Mouse (Mus musculus) c-Kit-negative CD71-positive TER-119-positive erythroid progenitor cells, embryonic 14.5 days (primary cell): Measurements from ENCODE around the gene C77080.

ENCODE experiments used
- DNase-seq: peaks from one replicate; pipeline ENCODE4 v3.0.0-alpha.2; 2013; ENCODE audit warnings: low read depth, low spot score

The C77080 gene

DNA sequence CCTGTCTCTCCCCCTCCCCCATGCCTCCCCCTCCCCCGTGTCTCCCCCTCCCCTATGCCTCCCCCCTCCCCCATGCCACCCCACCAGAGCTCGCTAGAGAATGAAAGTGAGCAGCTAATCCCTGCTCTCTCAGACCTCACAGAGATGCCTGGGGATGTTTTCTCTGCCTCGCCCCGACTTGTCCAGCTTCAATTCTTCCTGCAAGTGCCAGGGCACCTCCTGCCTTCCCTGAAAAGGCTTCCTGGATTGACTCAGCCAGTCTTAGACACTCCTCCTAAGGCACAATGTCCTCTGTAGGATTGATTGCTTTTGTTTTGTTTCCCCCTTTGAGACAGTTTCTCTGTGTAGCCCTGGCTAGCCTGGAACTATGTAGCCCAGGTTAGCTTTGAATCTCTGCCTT is at the start of gene C77080:
C77080 (minus strand) TSS at position 209 of the 400 bp plus-strand sequence.
- no peak for DNase-seq

DNA sequence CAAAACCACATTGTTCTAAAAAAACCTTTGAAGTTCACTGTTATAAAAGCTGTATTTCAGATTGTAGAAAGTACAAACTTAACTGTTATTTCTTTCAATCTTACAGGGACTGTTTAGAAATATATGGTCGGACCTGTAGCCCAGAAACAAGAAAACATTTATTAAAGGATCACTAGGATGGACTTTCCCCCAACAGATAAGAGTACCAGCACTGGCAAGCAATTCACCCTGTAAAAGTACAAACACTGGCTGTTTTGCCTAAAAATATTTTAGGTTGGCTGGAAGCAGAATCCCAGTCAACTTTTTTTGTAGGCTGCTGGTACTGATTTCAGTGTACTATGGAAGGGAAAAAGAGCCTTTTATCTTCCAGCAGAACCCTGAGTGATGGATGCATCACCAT is 46.7 kb upstream of the C77080 start:
- DNase-seq: no peak

DNA sequence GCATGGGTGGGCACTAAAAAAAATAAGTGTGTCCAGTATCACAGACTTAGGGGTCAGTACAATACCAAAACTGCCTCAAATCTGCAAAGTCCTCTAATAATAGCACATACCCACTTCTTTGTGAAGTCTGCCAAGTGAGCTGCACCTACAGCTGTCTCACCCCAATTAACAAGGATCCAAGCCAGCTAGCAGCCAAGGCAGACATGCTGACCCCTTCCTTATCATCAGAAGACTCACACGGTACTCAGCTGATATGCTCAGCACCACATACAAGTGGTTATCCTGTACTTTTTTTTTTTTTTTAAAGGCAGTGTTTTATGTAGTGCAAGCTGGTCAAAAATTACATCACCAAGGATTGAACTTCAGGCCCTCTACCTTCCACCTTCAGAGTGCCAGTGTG is 43.1 kb upstream of the C77080 start:
- DNase-seq: no peak

DNA sequence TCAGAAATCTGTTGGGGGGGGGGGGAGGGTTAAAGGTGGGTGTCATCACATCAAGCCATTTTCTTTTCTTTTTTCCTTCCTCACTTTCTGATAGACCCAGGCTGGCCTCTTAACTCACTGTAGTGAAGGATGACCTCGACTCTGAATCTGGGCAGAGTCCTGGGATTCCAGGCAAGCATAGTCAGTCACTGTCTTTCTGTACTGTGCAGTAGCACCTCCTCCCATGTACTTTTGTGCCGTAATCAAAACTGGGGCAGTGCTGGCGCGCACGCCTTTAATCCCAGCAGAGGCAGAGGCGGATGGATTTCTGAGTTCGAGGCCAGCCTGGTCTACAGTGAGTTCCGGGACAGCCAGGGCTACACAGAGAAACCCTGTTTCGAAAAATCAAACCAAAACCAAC is 42.6 kb upstream of the C77080 start:
- no peak for DNase-seq

DNA sequence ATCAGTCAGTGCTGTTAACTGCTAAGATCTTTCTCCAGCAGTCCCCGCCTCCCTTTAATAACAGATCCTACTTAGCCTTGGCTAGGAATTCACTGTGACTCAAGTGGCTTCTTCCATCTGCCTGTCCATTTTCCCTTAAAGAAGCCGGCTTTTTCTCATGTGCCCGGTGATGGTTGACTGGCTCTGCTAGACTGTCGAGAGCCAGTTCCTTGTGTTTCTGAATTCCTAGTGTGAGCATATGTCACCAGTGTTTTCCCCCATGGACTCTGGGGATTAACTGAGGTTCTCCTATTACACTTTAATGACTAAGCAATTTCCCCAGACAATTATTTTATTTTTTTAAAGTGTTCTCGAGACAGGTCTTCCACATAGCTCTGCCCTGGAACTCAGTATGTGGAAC is 42.2 kb upstream of the C77080 start:
- DNase-seq: no peak

DNA sequence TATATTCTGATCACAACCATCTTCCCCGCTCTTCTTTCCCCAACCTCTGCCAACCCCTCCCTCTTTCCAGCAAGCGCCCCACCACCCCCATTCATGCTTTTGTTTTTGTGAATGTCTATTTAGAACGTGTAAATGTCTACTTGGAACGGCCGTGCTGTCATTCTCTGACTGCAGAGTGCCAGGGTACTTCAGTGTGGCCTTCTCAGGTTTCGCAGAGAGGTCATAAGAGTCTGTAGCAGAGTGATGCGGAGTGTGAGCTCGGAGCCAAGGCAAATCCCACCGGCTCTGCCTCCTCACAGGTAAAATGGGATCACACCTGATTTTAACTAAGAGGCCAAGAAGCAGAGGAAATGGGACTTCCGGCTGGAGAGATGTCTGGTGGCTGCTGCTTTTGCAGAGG is 37.9 kb upstream of the C77080 start:
- no peak for DNase-seq

DNA sequence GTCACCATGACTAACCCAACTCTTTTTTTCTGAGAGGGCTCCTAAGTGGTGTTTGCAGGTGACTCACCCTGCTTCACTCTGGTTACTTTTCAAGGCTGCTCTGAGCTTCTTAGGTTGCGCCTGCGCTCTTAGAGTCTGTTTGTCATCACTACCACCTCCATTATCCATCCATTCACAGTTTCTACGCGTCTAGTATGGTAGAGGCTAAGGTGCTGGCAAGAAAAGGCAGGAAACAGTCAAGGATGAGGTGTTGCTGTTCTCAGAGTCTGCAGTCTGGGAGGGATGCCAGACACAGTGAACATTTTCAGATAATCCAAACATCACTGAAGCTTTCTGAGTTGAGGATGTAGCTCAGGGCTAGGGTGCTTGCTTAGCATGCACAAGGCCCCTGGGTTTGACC is 36.5 kb upstream of the C77080 start:
- DNase-seq: no peak

DNA sequence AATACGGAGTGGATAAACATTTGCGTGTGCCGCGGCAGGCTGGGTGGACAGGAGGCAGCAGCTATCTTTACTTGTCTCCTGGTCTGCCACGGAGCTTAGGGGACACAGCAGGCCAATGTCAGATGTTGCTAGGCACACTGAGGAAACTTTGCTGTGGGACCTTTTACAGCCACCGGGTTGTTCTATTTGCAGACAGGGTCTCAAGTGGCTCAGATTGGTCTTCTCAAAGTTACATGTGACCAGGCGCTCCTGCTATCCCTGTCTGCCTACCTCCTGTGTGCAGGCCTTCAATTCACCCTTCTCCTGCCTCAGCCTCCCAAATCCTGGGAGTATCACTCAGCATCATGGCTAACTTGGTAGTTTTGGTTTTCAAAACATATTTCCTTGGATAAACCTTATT is 34.9 kb upstream of the C77080 start:
- no peak for DNase-seq

DNA sequence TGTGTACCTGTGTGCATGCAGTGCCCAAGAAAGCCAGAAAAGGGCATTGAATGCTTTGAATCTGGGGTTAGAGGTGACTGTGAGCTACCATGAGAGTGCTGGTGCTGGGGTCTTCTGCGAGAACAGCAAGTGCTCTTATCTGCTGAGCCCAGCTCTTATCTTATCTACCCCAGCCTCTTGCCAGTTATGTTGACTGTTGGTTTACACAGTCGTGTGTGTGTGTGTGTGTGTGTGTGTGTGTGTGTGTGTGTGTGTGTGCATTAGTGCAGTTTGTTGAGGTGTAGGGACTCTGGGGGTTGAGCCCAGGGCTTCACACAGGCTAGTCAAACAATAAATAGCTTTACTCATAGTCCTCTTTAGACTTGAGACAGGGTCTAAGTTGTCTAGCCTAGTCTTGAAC is 34.0 kb upstream of the C77080 start:
- DNase-seq: no peak

DNA sequence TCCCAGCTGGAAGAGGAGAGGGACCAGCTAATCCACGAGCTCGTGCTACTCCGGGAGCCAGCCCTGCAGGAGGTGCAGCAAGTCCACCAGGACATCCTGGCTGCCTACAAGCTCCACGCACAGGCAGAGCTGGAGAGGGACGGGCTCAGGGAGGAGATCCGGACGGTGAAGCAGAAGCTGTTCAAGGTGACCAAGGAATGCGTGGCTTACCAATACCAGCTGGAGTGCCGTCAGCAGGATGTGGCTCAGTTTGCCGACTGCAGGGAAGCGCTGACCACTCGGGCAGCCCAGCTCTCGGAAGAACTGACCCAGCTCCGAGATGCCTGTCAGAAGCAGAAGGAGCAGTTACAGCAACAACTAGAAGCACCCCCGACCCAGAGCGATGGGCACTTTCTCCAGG is 32.5 kb upstream of the C77080 start:
- DNase-seq: no peak

DNA sequence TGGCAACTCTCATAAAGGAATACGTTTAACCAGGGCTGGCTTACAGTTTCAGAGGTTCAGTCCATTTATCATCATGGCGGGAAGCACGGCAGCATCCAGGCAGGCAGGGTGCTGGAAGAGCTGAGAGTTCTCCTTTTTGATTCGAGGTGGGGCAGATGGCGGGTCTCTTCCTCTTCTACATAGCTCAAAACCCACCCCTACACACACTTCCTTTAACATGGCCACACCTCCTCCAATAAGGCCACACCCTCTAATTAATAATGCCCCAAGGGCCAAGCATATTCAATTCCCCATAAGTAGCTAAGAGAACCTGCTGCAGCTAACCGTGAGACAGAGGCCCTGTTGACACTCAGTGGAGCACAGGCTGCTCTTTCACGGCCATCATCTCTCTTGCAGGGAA is 31.6 kb upstream of the C77080 start:
- no peak for DNase-seq

DNA sequence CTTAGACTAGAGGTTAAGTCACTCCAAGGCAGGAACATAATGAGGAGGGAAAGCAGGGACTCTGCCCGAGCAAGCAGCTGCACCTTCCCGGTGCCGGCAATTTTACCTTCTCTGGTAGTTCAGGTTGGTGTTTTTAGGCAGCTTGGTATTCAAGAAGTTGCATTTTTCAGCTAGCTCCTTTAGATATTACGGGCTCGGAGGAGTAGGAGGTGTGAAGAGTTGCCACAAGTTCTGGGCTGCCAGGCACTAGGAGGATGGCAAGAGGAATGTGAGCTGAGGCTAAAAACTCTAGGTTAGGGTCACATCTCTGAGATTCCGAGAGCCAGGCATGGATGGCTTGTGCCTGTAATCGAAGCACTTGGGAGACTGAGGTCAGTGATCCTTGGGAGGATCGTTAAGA is 28.5 kb upstream of the C77080 start:
- no peak for DNase-seq

DNA sequence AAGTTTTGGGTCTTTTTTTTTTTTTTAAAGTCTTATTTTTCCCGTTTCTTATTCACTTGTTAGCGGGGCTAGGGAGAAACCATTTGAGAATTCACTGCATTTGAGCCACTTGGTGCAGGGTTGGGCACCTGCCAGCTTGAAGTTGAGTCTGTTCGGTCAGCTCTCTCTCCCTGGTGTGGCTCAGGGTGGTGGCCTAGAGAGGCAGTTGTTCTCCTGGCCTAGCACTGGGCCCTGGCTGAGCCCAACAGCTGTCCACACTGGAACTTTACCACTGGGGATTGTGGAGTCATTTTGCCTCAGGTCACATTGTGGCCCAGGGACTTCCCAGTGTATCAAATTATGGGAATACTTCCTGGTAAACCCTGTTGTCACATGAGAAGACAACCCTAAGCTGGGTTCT is 26.9 kb upstream of the C77080 start:
- DNase-seq: no peak

DNA sequence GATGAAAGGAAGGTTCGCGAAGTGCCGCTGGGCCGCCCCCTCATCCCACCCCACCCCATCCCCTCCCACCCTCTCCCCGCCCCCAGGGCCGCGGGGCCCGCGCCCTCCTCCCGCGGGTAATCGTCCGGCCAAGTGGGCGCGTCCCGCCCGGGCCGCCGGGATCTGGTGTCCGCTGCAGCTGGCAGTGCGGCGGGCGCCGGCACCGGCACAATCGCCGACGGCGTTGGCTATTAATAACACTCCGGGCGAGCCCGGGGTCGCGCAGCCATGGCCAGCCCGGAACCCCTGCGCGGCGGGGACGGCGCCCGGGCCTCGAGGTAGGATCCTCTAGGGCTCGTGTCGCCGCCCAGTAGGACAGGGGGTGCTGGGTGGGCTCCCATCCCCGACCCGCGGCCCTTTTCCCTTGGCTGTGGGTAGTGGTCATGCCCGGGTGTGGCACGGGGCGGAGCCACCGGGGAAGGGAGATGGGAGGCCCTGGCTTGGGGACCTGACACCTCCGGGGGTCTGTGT is 26.3 kb upstream of the C77080 start, which contains the start of gene Sync:
Sync (plus strand) TSS at position 146 of the 510 bp plus-strand sequence.
- DNase-seq: no peak

DNA sequence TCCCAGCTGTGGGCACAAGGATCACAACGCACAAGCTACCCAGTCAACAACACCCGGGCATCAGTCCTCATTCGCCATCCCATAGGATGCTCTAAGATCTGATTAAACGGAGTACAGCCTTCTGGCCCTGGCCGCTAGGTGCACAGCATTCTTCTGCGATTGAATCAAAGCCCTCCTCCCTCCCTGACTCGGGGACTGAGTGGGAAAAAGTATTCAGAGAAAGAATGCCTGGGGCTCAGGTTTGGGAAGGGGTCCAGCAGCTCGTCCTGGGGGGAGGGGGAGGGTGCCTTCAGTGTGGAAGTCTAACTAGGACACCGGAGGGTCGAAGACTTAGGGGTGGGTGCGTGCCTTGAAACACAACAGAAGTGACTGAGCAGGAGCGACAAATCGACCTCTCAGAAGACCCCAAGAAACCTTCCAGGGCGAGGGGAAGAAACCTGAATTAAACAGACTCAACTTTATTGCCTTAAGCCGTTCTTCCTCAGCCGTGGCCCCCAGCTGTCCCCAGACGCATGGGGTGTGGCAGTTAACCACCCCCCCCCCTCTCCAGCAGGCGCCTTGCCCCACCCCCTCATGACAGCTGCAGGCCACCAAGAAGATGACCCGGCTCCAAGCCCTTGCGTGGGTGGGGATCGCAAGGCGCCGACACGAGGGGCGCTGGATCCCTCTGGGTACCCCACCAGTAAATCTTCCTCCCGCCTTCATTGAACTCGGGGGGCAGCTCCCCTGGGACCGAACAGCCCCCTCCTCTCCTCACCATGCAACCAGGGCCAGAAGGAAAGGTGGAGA is 25.7 kb upstream of the C77080 start:
- DNase-seq: no peak

DNA sequence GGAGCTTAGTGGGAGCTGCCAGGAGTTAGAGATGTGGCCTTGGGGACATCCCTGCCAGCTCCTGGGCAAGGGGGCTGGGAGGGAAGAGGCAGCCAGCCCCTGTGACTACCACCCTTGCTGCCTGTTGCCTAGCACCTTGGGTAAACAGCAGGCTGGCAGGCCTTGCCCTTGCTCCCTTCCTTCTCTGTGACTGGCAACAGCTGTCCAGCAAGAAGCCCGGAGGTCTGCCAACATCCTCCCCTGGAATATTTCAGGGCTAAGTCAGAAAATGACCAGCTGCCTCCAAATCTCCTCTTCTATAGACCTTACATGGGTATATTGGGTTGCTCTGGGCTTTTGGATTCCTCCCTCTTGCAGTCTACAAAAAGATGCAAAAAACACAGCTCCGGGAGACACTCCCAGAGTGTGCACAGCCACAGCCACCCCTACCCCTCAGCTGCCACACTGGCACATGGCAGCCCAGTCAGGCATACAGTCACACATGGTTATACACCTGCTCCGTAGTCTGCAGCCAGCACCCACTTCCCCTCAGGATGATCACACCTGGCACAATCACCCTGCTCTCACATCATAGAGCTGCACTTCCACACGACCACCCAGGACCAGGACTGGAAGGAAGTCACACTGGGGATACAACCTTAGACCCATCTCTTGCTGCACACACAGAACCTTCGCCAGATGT is 24.9 kb upstream of the C77080 start:
- DNase-seq: no peak

DNA sequence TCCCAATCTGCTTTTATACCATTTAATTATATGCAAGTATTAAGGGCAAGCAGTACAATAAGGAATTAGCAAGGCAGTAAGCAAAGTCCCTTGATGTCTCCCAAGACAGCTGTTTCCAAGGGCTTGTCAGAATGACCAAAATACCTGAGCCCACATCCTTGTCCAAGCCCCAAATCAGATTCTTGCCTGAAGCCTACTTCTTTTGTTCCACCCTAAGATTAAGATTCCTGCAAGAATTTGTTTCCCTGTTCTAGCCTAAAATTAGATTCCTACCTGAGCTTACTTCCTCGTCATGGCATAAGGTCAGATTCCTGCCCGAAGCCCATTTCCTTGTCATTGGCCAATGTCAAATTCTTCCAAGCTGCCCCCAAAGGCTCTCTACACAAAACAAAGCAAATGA is 23.5 kb upstream of the C77080 start:
- DNase-seq: no peak

DNA sequence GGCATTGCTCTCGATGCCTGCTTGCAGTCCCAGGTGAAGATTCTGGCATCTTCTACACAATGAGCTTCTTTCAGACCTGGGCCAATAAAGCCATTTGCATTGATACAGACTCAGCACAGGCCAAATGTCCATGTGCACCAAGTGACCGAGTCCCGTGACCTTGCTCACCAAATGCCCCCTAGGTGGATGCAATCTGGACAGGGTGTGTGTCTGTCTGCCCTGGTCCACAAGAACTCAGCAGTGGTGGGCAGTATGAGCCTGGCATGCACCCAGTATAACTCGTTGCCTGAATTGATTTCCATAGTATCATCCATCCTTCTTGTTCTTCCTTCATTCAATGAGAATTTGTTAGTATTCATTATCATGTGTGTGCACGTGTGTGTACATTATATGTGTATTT is 22.0 kb upstream of the C77080 start:
- DNase-seq: no peak

DNA sequence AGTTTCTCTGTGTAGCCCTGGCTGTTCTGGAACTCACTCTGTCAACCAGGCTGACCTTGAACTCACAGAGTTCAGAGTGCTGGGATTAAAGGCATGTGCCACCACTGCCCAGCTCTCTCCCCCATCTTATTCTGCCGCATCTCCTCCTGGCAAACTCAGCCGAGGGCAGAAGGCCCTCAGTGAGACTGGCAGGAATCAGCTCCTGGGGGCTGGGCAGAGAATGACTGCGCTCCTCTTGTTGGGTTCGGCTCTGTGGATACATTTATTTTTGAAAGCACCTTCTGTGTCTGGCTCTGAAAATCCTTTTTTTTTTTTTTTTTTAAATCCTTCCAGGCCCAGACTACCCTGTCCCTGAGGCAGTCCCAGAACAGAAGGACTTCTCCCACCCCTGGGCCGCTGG is 21.6 kb upstream of the C77080 start:
- DNase-seq: no peak

DNA sequence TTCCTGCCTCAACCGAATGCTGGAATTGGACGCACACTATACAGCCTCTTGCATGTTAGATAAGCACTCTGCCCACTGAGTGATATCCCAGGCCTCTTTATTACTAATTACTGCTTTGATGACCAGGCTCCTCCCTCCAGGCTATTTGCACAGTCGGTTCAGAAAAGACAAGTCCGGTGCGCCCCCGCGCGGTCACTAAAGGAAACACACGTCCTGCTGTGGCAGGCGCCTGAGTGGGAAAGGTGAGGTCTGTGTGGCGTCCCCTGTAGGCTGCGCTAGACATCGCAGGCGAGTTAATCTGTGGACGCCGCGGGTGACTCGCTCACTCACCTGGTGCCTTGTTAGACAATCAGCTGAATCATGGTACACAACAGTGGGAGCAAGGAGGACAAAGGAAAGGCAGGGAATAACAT is 15.3 kb upstream of the C77080 start:
- peak; percentile 81 for DNase-seq

DNA sequence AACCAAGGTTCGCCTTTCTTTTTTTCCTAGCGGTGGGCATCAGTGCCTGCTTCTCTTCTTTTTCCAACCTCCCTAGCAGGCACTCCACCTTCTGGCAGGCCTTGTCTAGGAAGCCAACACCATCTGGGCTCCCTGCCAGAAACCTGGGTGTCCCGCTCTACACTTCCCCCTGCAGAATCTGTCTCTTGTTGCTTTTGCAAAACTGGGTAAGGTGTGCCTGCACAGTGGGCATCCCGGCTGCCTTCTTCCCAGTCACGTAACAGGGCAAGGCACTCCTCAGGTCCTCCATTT is 11.5 kb upstream of the C77080 start:
- no peak for DNase-seq

DNA sequence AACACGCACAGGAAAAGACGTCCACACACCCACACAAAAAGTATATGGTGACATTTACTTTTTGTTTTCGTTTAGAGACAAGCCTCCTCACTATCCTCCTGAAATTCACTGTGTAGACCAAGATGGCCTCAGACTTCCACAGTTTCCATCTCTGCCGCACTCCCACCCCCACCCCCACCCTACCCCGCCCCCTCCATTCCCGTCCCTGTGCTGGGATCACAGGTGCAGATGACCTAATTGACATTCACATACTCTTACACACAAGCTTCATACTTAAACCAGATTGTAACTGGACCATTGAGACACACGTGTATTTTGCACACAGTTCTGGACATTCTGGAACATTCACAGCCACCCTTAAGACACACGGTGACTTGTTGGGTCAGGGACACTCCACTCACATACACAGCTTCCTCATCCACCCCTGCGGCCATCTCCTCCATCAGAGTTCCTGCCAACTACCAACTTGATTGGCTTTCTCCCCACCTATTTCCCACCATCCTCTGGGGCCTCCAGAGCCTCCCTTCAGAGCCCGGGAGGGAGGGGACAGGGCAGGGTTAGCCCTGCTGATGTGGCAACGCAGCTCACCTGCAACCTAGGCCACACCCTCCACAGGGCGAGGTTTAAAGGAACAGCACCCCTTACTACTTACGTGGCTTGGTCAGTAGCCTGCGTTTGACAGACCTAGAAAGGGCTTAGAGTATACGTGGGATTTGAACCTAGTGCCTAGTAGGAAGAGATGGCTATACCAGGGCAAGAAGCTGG is 11.0 kb upstream of the C77080 start:
- no peak for DNase-seq

DNA sequence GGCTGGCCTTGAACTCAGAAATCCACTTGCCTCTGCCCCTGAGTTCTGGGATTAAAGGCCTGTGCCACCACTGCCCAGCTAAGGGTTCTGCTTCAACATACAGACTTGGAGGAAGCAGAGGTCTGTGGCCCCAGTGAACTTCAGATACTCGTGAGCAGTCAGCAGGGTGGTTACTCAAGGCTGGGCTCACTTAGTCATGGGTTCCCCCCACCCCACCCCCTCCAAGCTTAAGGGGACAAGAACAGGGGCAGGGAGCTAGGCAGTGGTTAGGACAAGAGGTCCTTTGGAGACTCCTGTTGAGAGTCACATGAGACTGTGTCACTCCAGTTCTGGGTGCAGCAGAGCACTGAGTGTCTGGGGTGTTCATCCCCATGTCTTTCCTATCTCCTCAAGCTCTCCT is 7.5 kb upstream of the C77080 start:
- DNase-seq: no peak
